Mouse (Mus musculus) hindbrain, embryonic 16.5 days (tissue): ENCODE data around the gene Zxdb. TPM values are rescaled to one million over a fixed set of nuclear protein-coding genes. Genes with fewer than 3 reads are reported as not detected.
"Not testable (repeated sequence)": the region's sequence is repeated elsewhere in the genome, so short reads cannot be mapped to it uniquely, and the experiment has no call there.

Source experiments
- ATAC-seq: fragments of 200-750 bp; cut with Nextera tagmentation; 2 replicates; pipeline ENCODE4 v1.8.0; 2017; ENCODE audit warnings: moderate TSS enrichment, moderate library complexity
- H3K27ac ChIP-seq: fragments of 300-500 bp; sonication (generic); 2 replicates; pipeline ENCODE4 v1.5.1; 2014; ENCODE audit warnings: low read depth, mild to moderate bottlenecking, control low read depth, low read length, moderate library complexity
- H3K27me3 ChIP-seq: fragments of 300-500 bp; sonication (generic); replicated peaks from 2 replicates; pipeline ENCODE4 v1.6.1; 2014; ENCODE audit warnings: low read length; ENCODE audit not compliant: control insufficient read depth, insufficient read depth
- H3K36me3 ChIP-seq: fragments of 300-500 bp; sonication (generic); 2 replicates; pipeline ENCODE4 v1.6.1; 2014; ENCODE audit warnings: mild to moderate bottlenecking, low read length, moderate library complexity, mixed read lengths; ENCODE audit not compliant: control insufficient read depth, insufficient read depth
- H3K4me1 ChIP-seq: fragments of 300-500 bp; sonication (generic); 2 replicates; pipeline ENCODE4 v1.6.1; 2014; ENCODE audit warnings: low read depth, low read length; ENCODE audit not compliant: control insufficient read depth, insufficient read depth
- H3K4me2 ChIP-seq: fragments of 300-500 bp; sonication (generic); 2 replicates; pipeline ENCODE4 v1.6.1; 2014; ENCODE audit warnings: mild to moderate bottlenecking, low read length, control low read depth, moderate library complexity
- H3K4me3 ChIP-seq: fragments of 300-500 bp; sonication (generic); 2 replicates; pipeline ENCODE4 v1.5.1; 2014; ENCODE audit warnings: mild to moderate bottlenecking, low read length, control low read depth, moderate library complexity
- H3K9ac ChIP-seq: fragments of 300-500 bp; sonication (generic); 2 replicates; pipeline ENCODE4 v1.6.1; 2014; ENCODE audit warnings: low read depth, mild to moderate bottlenecking, control low read depth, low read length, moderate library complexity
- H3K9me3 ChIP-seq: fragments of 300-500 bp; sonication (generic); 2 replicates; pipeline ENCODE4 v1.6.1; 2014; ENCODE audit warnings: mild to moderate bottlenecking, low read length, moderate library complexity; ENCODE audit not compliant: control insufficient read depth
- WGBS: fragments of 180-500 bp; shearing (Covaris S2); extraction: QIAGEN DNeasy Blood & Tissue Kit; methylation state at CpG from one replicate; pipeline ENCODE4 v1.1.7; 2014; 5-methylcytosine and 5-hydroxymethylcytosine counted together
- polyA plus RNA-seq: library from polyadenylated mRNA; unstranded; fragments of >200 nt; fragmentation: Nextera tagmentation; extraction: Ambion mirVana; gene quantifications from 2 replicates; pipeline ENCODE4 v1.2.1, GENCODE M21; 2015

Gene Zxdb
- 1.4 and 1.9 TPM in 2 replicates for polyA plus RNA-seq

- H3K4me2 ChIP-seq: not testable (repeated sequence)
These were observed at the start of gene Zxdb for GRCm38 (mm10) chrX:94724192-94724971. TSS of gene Zxdb (plus strand) at chrX:94724569.

GRCm38 (mm10) chrX:94674977-94675376, 49.4 kb upstream of the Zxdb start:
- Histone ChIP-seq H3K4me3 (no peak overlapping the region), H3K9ac (no peak overlapping the region), H3K9me3 (no peaks in the 10 kb centered on the region), H3K36me3 (no peaks in the 10 kb centered on the region), H3K4me1 (no peaks in the 10 kb centered on the region), H3K4me2 (no peak overlapping the region), H3K27me3 (no peaks in the 10 kb centered on the region), H3K27ac (no peak overlapping the region)
- ATAC-seq: no peak
- 48% methylated on average over 4 of the region's 4 CpGs for WGBS

More at GRCm38 (mm10) chrX:94724192-94724971, at the start of gene Zxdb:
- peak within 1 kb of the TSS; percentile 35 for H3K4me3 ChIP-seq
- H3K9me3 ChIP-seq, H3K4me1 ChIP-seq, H3K27ac ChIP-seq, H3K9ac ChIP-seq, H3K36me3 ChIP-seq, H3K27me3 ChIP-seq: not testable (repeated sequence)
- ATAC-seq: peak; percentile 81
- WGBS: no CpG with 5 or more reads among the region's 60 CpGs

DNA sequence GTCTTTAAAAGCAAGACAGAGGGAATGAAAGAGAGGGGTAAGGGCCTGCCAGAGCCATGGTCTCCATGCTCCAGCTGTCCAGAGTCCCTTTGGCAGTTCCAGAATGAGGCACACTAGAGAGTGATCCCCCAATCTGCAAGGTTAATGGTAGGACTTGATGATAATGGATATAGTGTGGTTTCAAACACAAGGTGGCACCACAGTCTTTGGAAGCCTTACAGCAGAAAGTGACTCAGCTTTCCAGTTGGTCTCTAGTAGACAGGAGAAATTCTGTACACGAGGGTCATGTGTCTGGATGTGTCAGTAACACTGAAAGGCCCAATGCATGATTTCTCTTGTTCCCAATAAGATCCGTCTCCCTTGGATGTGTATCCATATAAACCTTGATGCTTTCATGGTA, 42.8 kb upstream of the Zxdb start:
- not testable (repeated sequence) for ATAC-seq, H3K4me2 ChIP-seq, H3K4me3 ChIP-seq, H3K27me3 ChIP-seq, H3K36me3 ChIP-seq, H3K9me3 ChIP-seq, H3K9ac ChIP-seq, H3K4me1 ChIP-seq, H3K27ac ChIP-seq
- WGBS: no CpG with 5 or more reads among the region's 2 CpGs

GRCm38 (mm10) chrX:94689593-94689992, 34.8 kb upstream of the Zxdb start:
- not testable (repeated sequence) for H3K36me3 ChIP-seq, H3K4me3 ChIP-seq, H3K9ac ChIP-seq, H3K4me1 ChIP-seq, H3K27ac ChIP-seq, H3K4me2 ChIP-seq, H3K27me3 ChIP-seq, H3K9me3 ChIP-seq
- 64% methylated on average over 2 of the region's 5 CpGs for WGBS
- peak; percentile 90 for ATAC-seq

GRCm38 (mm10) chrX:94706676-94707075, 17.7 kb upstream of the Zxdb start:
- not testable (repeated sequence) for H3K9ac ChIP-seq, H3K9me3 ChIP-seq, H3K36me3 ChIP-seq, H3K4me3 ChIP-seq, H3K27me3 ChIP-seq, H3K4me2 ChIP-seq, H3K27ac ChIP-seq, ATAC-seq, H3K4me1 ChIP-seq
- 91% methylated on average over 6 of the region's 7 CpGs for WGBS

- H3K9ac ChIP-seq, H3K4me1 ChIP-seq, ATAC-seq, H3K27ac ChIP-seq, H3K9me3 ChIP-seq, H3K27me3 ChIP-seq, H3K4me3 ChIP-seq, H3K4me2 ChIP-seq, H3K36me3 ChIP-seq: not testable (repeated sequence)
- no CpG with 5 or more reads among the region's 3 CpGs for WGBS
These were observed 14.6 kb upstream of the Zxdb start for GRCm38 (mm10) chrX:94709752-94710151.

GRCm38 (mm10) chrX:94724972-94725569, 702 bp downstream of the Zxdb start:
- H3K36me3 ChIP-seq, H3K4me1 ChIP-seq, H3K4me2 ChIP-seq, H3K9me3 ChIP-seq, H3K27me3 ChIP-seq, H3K27ac ChIP-seq, H3K9ac ChIP-seq: not testable (repeated sequence)
- H3K4me3 ChIP-seq: peak overlapping the region; percentile 35
- no CpG with 5 or more reads among the region's 102 CpGs for WGBS
- peak; percentile 81 for ATAC-seq

DNA sequence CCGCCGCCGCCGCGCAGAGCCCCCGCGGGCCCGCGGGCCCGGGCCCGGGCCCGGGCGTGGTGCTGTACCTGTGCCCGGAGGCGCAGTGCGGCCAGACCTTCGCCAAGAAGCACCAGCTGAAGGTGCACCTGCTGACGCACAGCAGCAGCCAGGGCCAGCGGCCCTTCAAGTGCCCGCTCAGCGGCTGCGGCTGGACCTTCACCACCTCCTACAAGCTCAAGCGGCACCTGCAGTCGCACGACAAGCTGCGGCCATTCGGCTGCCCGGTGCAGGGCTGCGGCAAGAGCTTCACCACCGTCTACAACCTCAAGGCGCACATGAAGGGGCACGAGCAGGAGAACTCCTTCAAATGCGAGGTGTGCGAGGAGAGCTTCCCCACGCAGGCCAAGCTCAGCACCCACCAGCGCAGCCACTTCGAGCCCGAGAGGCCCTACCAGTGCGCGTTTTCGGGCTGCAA, 1.3 kb downstream of the Zxdb start:
- not testable (repeated sequence) for H3K27ac ChIP-seq, H3K9me3 ChIP-seq, H3K36me3 ChIP-seq, H3K4me2 ChIP-seq, H3K4me1 ChIP-seq, H3K9ac ChIP-seq, H3K27me3 ChIP-seq
- H3K4me3 ChIP-seq: peak overlapping the region; percentile 35; the same call in 1 of the 2 replicates
- ATAC-seq: peak; percentile 51
- WGBS: no CpG with 5 or more reads among the region's 41 CpGs

DNA sequence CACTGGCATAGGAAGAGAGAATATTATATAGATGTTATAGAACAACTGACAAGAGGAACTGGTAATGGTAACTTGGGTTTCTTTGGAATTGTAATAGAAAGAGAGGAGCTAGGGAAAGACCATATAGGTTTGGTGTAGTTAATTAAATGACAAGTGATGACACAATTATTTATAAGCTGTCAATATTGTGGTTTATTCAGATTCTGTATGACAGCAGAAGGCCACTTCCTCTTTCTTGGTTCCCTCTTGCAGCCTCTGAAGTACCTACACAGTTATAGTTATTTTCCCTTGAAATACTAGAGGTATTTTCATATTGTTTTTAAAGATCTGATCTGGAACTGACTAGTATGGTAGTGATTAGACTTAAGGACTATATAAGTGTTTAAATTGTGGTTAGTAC, 7.2 kb downstream of the Zxdb start:
- H3K4me3 ChIP-seq: no peak overlapping the region
- ATAC-seq: no peak

More for the DNA sequence above, 7.2 kb downstream of the Zxdb start:
- Histone ChIP-seq H3K9me3 (no peaks in the 10 kb centered on the region), H3K36me3 (no peaks in the 10 kb centered on the region), H3K4me2 (no peak overlapping the region), H3K4me1 (no peaks in the 10 kb centered on the region), H3K27ac (no peak overlapping the region), H3K9ac (no peak overlapping the region), H3K27me3 (no peaks in the 10 kb centered on the region)
